Mouse (Mus musculus) embryonic facial prominence, embryonic 11.5 days (tissue): ENCODE measurements at regions not wholly inside any gene's neighbourhood (a gene's known extent, or its start where the extent isn't known, plus 50 kb on each side); places are given as distances from the start of the nearest gene placed in this dataset.

ENCODE experiments used
- ATAC-seq: fragments of 200-750 bp; cut with Nextera tagmentation; replicated peaks from 2 replicates; pipeline ENCODE4 v1.8.0; 2017; ENCODE audit warnings: low read depth; ENCODE audit not compliant: insufficient number of reproducible peaks, low FRiP score, low TSS enrichment
- DNase-seq: peaks from one replicate; pipeline ENCODE4 v3.0.0-alpha.2; 2015; ENCODE audit warnings: low spot score
- H3K27ac ChIP-seq: fragments of 300-500 bp; sonication (generic); replicated peaks from 2 replicates; pipeline ENCODE4 v1.5.1; 2014; ENCODE audit warnings: mild to moderate bottlenecking, low read depth, low read length, control low read depth
- H3K27me3 ChIP-seq: fragments of 300-500 bp; sonication (generic); 2 replicates; pipeline ENCODE4 v1.6.1; 2014; ENCODE audit warnings: mild to moderate bottlenecking, low read length, moderate library complexity, mixed read lengths; ENCODE audit not compliant: control insufficient read depth, insufficient read depth
- H3K36me3 ChIP-seq: fragments of 300-500 bp; sonication (generic); replicated peaks from 2 replicates; pipeline ENCODE4 v1.6.1; 2014; ENCODE audit warnings: low read depth, mild to moderate bottlenecking, low read length, moderate library complexity, mixed read lengths; ENCODE audit not compliant: control insufficient read depth, insufficient read depth
- H3K4me1 ChIP-seq: fragments of 300-500 bp; sonication (generic); 2 replicates; pipeline ENCODE4 v1.6.1; 2014; ENCODE audit warnings: low read length, mixed read lengths; ENCODE audit not compliant: control insufficient read depth, insufficient read depth
- H3K4me2 ChIP-seq: fragments of 300-500 bp; sonication (generic); 2 replicates; pipeline ENCODE4 v1.6.1; 2014; ENCODE audit warnings: low read depth, mild to moderate bottlenecking, control low read depth, low read length, moderate library complexity
- H3K4me3 ChIP-seq: fragments of 300-500 bp; sonication (generic); 2 replicates; pipeline ENCODE4 v1.5.1; 2014; ENCODE audit warnings: low read depth, low read length, control low read depth
- H3K9ac ChIP-seq: fragments of 300-500 bp; sonication (generic); replicated peaks from 2 replicates; pipeline ENCODE4 v1.6.1; 2014; ENCODE audit warnings: mild to moderate bottlenecking, control low read depth, low read length
- H3K9me3 ChIP-seq: fragments of 300-500 bp; sonication (generic); replicated peaks from 2 replicates; pipeline ENCODE4 v1.6.1; 2016; ENCODE audit warnings: mild to moderate bottlenecking, low read length, inconsistent platforms, mixed read lengths; ENCODE audit not compliant: control insufficient read depth
- WGBS: fragments of 180-500 bp; shearing (Covaris S2); extraction: QIAGEN DNeasy Blood & Tissue Kit; methylation state at CpG from one replicate; pipeline ENCODE4 v1.1.7; 2014; 5-methylcytosine and 5-hydroxymethylcytosine counted together

DNA sequence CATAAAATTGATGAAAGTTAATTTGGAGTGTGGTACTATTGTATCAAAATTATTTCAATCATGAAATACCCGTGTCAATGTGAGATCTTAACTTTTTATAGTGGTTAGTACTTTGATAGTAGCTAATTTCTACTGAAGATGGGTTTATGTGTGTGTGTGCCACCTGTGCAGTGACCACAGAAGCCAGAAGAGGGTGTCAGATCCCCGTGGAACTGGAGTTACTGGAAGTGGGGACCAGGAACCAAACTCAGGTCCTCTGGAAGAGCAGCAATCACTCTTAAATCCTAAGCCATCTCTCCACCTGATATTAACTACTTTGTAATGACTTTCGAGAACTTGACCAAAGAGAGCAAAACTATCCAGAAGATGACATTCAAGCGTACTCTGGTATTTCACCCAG lies 517.4 kb downstream of the Defb40 start:
- Histone ChIP-seq H3K4me3 (no peak overlapping the region), H3K4me1 (no peaks in the 10 kb centered on the region), H3K27ac (no peak overlapping the region), H3K9ac (no peak overlapping the region), H3K27me3 (no peaks in the 10 kb centered on the region), H3K4me2 (no peak overlapping the region), H3K36me3 (no peaks in the 10 kb centered on the region), H3K9me3 (no peaks in the 10 kb centered on the region)
- ATAC-seq: no peak
- DNase-seq: no peak
- 75% methylated on average over 4 of the region's 4 CpGs for WGBS

DNA sequence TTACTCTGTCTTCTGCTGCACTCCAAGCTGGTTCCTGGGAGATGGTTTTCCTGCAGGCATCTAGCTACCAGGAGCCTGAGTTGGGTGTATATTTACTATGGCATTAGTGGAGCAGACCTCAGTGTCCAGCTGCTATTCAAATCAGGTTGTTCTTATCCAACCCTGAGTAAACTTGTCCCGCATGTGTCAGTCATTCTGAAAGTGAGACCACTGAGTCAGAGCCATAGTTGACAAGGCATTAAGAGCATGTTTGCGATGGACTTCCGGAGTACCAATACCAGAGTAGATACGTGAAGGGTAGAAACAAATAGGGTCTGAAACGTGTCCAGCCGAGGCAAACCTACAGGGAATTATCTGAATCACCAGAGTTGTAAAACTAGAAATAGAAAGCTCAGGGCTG lies 520.6 kb downstream of the Defb40 start:
- WGBS: 82% methylated on average over 6 of the region's 6 CpGs
- Histone ChIP-seq H3K9ac (no peak overlapping the region), H3K36me3 (no peaks in the 10 kb centered on the region), H3K27ac (no peak overlapping the region), H3K4me1 (no peaks in the 10 kb centered on the region), H3K27me3 (no peaks in the 10 kb centered on the region), H3K4me2 (no peak overlapping the region), H3K4me3 (no peak overlapping the region), H3K9me3 (no peaks in the 10 kb centered on the region)
- DNase-seq (no peak), ATAC-seq (no peak)

DNA sequence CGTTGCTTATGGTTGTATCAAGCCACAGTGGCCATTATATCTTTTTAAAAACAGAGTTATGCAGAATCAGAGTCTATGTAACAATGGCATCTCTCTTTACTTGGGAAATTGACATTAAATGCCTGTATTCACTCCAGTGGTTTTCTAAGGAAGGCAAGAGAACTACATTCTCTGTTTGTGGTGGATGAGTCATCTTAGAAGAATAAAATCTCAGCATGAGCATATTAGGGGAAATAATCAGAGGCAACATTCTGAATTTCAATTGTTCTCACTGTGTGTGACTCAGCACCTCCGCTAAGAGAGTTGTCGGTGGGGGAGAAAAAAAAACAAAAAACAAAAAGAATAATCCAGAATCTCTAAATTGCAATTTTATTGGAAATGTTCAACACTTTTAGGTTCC lies 529.0 kb downstream of the Defb40 start:
- no peak for ATAC-seq
- no peaks in the 10 kb centered on the region for H3K27me3 ChIP-seq
- WGBS: 87% methylated on average over 3 of the region's 3 CpGs
- no peak overlapping the region for H3K27ac ChIP-seq
- no peak overlapping the region for H3K9ac ChIP-seq
- no peak for DNase-seq
- no peak overlapping the region for H3K4me2 ChIP-seq
- H3K9me3 ChIP-seq: no peaks in the 10 kb centered on the region
- no peaks in the 10 kb centered on the region for H3K4me1 ChIP-seq
- no peaks in the 10 kb centered on the region for H3K36me3 ChIP-seq
- H3K4me3 ChIP-seq: no peak overlapping the region

DNA sequence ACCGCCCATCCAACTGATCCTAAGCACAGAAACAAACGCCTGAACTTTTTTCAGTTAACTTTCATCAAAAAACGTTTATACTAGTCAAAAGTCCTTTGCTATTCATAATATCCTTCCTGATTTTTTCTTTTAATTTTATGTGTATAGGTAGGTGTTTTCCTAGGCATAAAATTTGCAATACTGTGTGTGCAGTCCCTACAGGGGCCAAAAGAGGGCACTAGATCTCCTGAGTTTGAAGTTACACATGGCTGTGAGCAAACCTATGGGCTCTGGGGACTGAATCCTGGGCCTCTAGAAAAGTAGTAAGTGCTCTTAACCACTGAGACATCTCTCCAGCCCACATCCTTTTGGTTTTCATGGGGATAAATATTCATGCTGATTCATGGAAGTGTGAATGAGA lies 535.8 kb downstream of the Defb40 start:
- Histone ChIP-seq H3K27me3 (no peaks in the 10 kb centered on the region), H3K4me1 (no peaks in the 10 kb centered on the region), H3K36me3 (no peaks in the 10 kb centered on the region), H3K4me3 (no peak overlapping the region), H3K27ac (no peak overlapping the region), H3K9me3 (no peaks in the 10 kb centered on the region), H3K9ac (no peak overlapping the region), H3K4me2 (no peak overlapping the region)
- DNase-seq (no peak), ATAC-seq (no peak)
- 67% methylated on average over 3 of the region's 3 CpGs for WGBS

DNA sequence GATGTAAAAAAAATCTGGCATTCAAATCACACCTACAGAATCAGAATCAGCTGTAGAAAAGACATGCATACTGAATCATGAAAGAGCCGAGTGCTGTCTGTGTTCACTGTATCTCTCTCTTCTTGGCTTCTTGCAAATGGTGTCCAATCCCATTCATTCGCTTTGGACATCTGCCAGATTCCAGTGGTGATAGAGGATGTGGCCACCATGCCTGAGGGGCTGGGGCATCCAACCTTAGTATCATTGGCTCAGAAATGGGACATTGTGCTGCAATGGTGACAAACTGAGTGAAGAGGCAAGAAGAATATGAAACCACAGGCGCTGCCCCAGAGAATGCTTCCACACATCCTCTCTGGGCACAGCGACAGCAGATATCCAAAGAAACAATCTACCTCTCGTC lies 555.2 kb downstream of the Defb40 start:
- Histone ChIP-seq H3K9ac (no peak overlapping the region), H3K9me3 (no peaks in the 10 kb centered on the region), H3K27ac (no peak overlapping the region), H3K4me1 (no peaks in the 10 kb centered on the region), H3K36me3 (no peaks in the 10 kb centered on the region), H3K27me3 (no peaks in the 10 kb centered on the region), H3K4me2 (no peak overlapping the region), H3K4me3 (no peak overlapping the region)
- DNase-seq (no peak), ATAC-seq (no peak)
- WGBS: 75% methylated on average over 5 of the region's 5 CpGs

DNA sequence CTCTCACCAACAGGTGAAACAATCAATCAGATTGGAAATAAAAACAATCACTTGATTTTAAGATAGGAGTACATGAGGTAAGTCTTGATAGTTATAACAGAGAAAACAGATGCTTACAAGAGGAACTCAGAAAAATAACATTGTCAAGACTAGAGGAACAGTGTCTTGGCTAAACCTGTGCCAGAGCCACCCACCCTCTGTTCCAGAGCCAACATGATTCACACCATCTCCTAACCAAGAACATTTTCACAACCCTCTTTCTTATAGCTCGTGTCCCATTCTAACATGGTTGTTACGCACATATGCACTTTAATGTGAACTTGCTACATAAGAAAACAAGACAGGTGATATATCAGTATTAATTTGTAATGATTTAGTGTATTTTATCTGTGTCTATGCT lies 565.6 kb downstream of the Defb40 start:
- ATAC-seq: no peak
- H3K36me3 ChIP-seq: no peaks in the 10 kb centered on the region
- H3K27ac ChIP-seq: no peak overlapping the region
- H3K9ac ChIP-seq: no peak overlapping the region
- H3K9me3 ChIP-seq: no peaks in the 10 kb centered on the region
- 87% methylated on average over 2 of the region's 2 CpGs for WGBS
- no peak for DNase-seq
- H3K4me3 ChIP-seq: no peak overlapping the region
- no peaks in the 10 kb centered on the region for H3K4me1 ChIP-seq
- H3K4me2 ChIP-seq: no peak overlapping the region
- no peaks in the 10 kb centered on the region for H3K27me3 ChIP-seq

DNA sequence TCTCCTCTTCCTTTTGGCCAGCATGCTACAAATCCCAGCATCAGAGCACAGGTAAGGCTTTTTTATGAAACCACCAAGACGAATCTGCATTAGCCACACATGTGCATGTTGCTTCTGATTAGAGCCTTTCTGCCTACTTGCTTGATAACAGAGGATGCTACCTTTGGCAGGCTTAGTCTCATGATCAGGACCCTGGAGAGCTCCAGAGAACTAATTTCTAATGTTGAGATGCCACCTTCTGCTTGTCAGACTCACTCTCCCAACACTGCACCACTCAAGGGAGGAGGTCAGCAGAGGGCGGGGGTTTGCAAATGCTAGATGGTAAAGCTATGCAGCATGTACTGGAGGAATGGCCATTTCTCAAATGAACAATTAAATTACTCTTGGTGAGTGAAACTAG lies 571.6 kb downstream of the Defb40 start:
- 70% methylated on average over 2 of the region's 2 CpGs for WGBS
- H3K27ac ChIP-seq: no peak overlapping the region
- no peaks in the 10 kb centered on the region for H3K9me3 ChIP-seq
- no peak for ATAC-seq
- no peaks in the 10 kb centered on the region for H3K27me3 ChIP-seq
- H3K4me2 ChIP-seq: no peak overlapping the region
- H3K36me3 ChIP-seq: no peaks in the 10 kb centered on the region
- H3K4me1 ChIP-seq: no peaks in the 10 kb centered on the region
- H3K4me3 ChIP-seq: no peak overlapping the region
- peak; percentile 64 for DNase-seq
- no peak overlapping the region for H3K9ac ChIP-seq

DNA sequence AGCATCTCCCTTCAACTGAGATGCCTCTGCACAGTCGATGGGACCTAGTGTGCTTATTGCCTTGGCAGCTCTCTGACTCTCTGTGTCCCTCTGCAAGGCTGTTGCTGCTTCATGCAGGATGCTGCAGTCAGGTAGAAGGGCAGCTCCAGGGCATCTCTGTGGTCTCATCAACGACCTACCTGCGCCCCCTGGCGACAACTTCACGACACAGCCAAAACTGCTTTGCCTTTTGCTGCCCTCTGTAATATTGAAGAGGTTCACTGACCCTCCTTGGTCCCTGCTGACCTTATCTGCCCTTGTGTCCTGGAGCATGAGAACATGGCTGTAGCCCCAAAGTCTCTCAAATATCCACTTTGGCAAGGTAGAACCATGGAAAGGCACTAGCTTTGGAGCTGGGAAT lies 589.7 kb downstream of the Defb40 start:
- peak; percentile 18; the same call in 1 of the 2 replicates for ATAC-seq
- Histone ChIP-seq H3K36me3 (no peaks in the 10 kb centered on the region), H3K27ac (no peak overlapping the region), H3K27me3 (no peaks in the 10 kb centered on the region), H3K9ac (no peak overlapping the region), H3K4me2 (no peak overlapping the region), H3K4me1 (no peaks in the 10 kb centered on the region), H3K9me3 (no peaks in the 10 kb centered on the region), H3K4me3 (no peak overlapping the region)
- WGBS: 8% methylated on average over 5 of the region's 5 CpGs
- peak; percentile 71 for DNase-seq
